Mouse (Mus musculus) right cerebral cortex, adult 18-20 months (tissue): ENCODE measurements around the gene Atp2c1.

ENCODE experiments used
- DNase-seq: peaks from one replicate; pipeline ENCODE4 v3.0.0; 2022; ENCODE audit warnings: mixed read lengths

Gene Atp2c1

DNA sequence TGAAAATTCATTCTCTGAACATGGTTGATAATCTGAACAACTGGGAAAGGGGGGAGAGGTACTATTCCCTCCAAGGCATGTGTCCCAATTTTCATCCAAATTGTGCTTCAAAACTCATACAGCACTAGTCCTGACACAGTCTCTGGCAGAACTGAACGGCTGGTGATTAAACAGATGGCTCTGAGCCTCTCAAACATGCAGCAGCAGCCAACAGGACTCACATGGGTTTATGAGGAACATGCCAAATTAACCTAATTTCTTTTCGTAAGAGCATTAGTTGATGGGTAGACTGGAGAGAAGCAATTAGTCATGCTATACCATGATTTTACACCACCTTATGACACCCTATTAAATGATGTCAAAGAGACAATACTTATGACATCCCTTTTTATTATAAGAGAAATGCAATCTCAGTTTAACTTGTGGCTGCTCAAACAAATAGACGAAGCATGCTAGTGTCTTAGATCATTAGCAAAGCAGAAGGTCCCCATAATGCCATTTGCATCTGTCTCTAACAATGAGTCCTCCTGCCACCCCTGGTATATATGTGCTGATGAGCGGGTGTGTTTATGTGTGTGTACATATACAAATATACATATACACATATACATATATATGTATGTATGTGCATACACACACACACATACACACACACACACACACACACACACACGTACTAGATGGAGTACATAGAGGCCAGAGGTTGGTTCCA, 163.4 kb downstream of the Atp2c1 start:
- DNase-seq: no peak

DNA sequence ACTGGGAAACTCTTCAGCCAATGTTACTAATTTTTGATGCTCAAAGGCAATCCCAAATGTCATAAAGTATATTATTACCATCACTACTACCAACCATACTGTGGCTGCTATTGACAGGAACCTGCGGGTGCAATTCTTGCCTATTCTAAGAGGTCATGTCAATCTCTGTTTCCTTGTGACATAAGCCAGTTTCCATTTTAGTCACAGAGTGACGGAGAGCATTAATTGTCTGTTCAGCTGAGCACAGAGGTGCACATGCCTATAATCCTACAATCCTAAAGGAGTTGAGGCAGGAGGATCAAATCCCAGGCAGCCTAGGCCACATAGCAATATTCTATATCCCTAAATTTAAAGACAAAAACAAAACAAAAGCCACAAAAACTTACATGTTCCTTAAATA, 164.9 kb downstream of the Atp2c1 start:
- no peak for DNase-seq
